Mouse (Mus musculus) hindbrain, postnatal 0 days (tissue): ENCODE measurements around the gene Ccdc163. TPM values are rescaled to one million over a fixed set of nuclear protein-coding genes. Genes with fewer than 3 reads are reported as not detected.

Experiments
- ATAC-seq: fragments of 200-750 bp; cut with Nextera tagmentation; 2 replicates; pipeline ENCODE4 v1.8.0; 2017; ENCODE audit warnings: mild to moderate bottlenecking, moderate TSS enrichment, moderate library complexity
- DNase-seq: peaks from one replicate; pipeline ENCODE4 v3.0.0-alpha.2; 2015; ENCODE audit warnings: low spot score
- H3K27ac ChIP-seq: fragments of 300-500 bp; sonication (generic); 2 replicates; pipeline ENCODE4 v1.5.1; 2014; ENCODE audit warnings: mild to moderate bottlenecking
- H3K27me3 ChIP-seq: fragments of 300-500 bp; sonication (generic); 2 replicates; pipeline ENCODE4 v1.6.1; 2014; ENCODE audit warnings: low read length, mixed read lengths; ENCODE audit not compliant: insufficient read depth
- H3K36me3 ChIP-seq: fragments of 300-500 bp; sonication (generic); 2 replicates; pipeline ENCODE4 v1.6.1; 2014; ENCODE audit warnings: low read length, mixed read lengths; ENCODE audit not compliant: insufficient read depth
- H3K4me1 ChIP-seq: fragments of 300-500 bp; sonication (generic); 2 replicates; pipeline ENCODE4 v1.6.1; 2014; ENCODE audit warnings: antibody characterized with exemption, low read length, mixed read lengths; ENCODE audit not compliant: insufficient read depth
- H3K4me2 ChIP-seq: fragments of 300-500 bp; sonication (generic); 2 replicates; pipeline ENCODE4 v1.6.1; 2014; ENCODE audit warnings: low read depth, mild to moderate bottlenecking, low read length, moderate library complexity, mixed read lengths
- H3K4me3 ChIP-seq: fragments of 300-500 bp; sonication (generic); 2 replicates; pipeline ENCODE4 v1.5.1; 2014; ENCODE audit warnings: low read length
- H3K9ac ChIP-seq: fragments of 300-500 bp; sonication (generic); replicated peaks from 2 replicates; pipeline ENCODE4 v1.6.1; 2014; ENCODE audit warnings: mild to moderate bottlenecking, low read length, moderate library complexity, mixed read lengths
- H3K9me3 ChIP-seq: fragments of 300-500 bp; sonication (generic); 2 replicates; pipeline ENCODE4 v1.6.1; 2016; ENCODE audit warnings: low read length, mixed read lengths
- CTCF ChIP-seq: IDR thresholded peaks from 2 replicates; pipeline ENCODE4 v1.5.1; 2016; ENCODE audit warnings: antibody characterized with exemption, control low read depth, low read depth
- WGBS: fragments of 180-500 bp; shearing (Covaris S2); extraction: QIAGEN DNeasy Blood & Tissue Kit; methylation state at CpG from one replicate; pipeline ENCODE4 v1.1.7; 2014; 5-methylcytosine and 5-hydroxymethylcytosine counted together
- polyA plus RNA-seq: library from polyadenylated mRNA; unstranded; fragments of >200 nt; fragmentation: Nextera tagmentation; extraction: Ambion mirVana; gene quantifications from 2 replicates; pipeline ENCODE4 v1.2.1, GENCODE M21; 2015
- total RNA-seq: library from RNA; depleted of rRNA; stranded (reverse); fragments of >200 nt; gene quantifications from 2 replicates; pipeline ENCODE4 v1.2.3, GENCODE M21; 2014

The Ccdc163 gene
- total and polyA plus RNA-seq, 2 experiments from 2014 or later: 9.4 to 11.5 TPM

DNA sequence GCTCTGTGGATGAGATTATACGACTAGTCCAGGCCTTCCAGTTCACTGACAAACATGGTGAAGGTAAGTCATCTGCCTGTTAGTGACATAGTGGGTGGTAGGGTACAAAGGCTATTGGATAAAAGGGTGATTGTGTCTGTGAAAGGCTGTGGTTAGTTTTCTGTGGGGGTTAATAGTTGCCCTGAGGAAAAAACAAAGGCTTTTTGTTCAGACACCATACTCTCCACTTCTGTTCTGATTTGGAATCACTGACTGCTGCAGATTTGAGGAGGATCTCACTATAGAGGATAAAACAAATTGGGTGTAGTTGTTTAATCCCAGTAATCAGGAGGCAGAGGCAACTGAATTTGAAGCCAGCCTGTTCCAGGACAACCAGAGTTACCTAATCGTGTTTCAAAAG lies 14.5 kb upstream of the Ccdc163 start:
- Histone ChIP-seq H3K27me3 (no peaks in the 10 kb centered on the region), H3K4me1 (no peaks in the 10 kb centered on the region), H3K4me2 (no peak overlapping the region), H3K9me3 (no peaks in the 10 kb centered on the region), H3K27ac (no peak overlapping the region), H3K9ac (no peak overlapping the region), H3K4me3 (no peak overlapping the region), H3K36me3 (peaks cover 32% of the 10 kb centered on the region; the same call in 1 of the 2 replicates)
- ATAC-seq: no peak
- TF ChIP-seq CTCF: no peak
- no peak for DNase-seq
- 75% methylated on average over 2 of the region's 2 CpGs for WGBS

GRCm38 (mm10) chr4:116698693-116699342 lies 9.5 kb upstream of the Ccdc163 start:
- H3K9me3 ChIP-seq: no peaks in the 10 kb centered on the region
- H3K9ac ChIP-seq: no peak overlapping the region
- H3K27me3 ChIP-seq: no peaks in the 10 kb centered on the region
- DNase-seq (no peak), ATAC-seq (no peak)
- WGBS: 66% methylated on average over 2 of the region's 2 CpGs
- no peak overlapping the region for H3K4me3 ChIP-seq
- H3K36me3 ChIP-seq: peaks cover 20% of the 10 kb centered on the region; the same call in 1 of the 2 replicates
- no peak overlapping the region for H3K27ac ChIP-seq
- no peak overlapping the region for H3K4me2 ChIP-seq
- no peaks in the 10 kb centered on the region for H3K4me1 ChIP-seq
- no peak for TF ChIP-seq CTCF

DNA sequence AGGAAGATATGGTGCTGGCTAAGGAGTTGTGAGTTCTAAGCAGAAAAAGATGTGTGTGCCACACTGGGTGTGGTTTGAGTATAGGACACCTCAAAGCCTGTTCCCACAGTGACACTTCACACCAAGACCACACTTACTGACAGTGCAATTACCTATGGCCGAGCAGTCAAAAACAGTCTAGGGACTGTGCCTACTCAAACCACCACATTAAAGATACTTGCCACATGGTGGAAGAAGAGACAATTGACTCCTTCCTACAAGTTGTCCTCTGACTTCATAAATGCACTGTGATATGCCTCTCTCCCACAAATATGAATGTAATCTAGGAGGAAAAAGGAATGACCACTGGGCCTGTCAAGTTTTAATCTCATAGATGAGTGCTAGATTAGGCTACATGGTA lies 7.3 kb upstream of the Ccdc163 start:
- ATAC-seq (no peak), DNase-seq (no peak)
- WGBS: 82% methylated on average over 1 of the region's 1 CpGs
- Histone ChIP-seq H3K27ac (no peak overlapping the region), H3K36me3 (peaks cover 18% of the 10 kb centered on the region; the same call in 1 of the 2 replicates), H3K4me1 (no peaks in the 10 kb centered on the region), H3K9ac (no peak overlapping the region), H3K27me3 (no peaks in the 10 kb centered on the region), H3K4me2 (no peak overlapping the region), H3K4me3 (no peak overlapping the region), H3K9me3 (no peaks in the 10 kb centered on the region)
- no peak for TF ChIP-seq CTCF

GRCm38 (mm10) chr4:116703804-116704203 lies 4.5 kb upstream of the Ccdc163 start:
- no peaks in the 10 kb centered on the region for H3K9me3 ChIP-seq
- H3K4me3 ChIP-seq: no peak overlapping the region
- peaks cover 12% of the 10 kb centered on the region; the same call in 1 of the 2 replicates for H3K36me3 ChIP-seq
- no peaks in the 10 kb centered on the region for H3K4me1 ChIP-seq
- DNase-seq (peak; percentile 77), ATAC-seq (no peak)
- no peaks in the 10 kb centered on the region for H3K27me3 ChIP-seq
- peak; percentile 84 for TF ChIP-seq CTCF
- no peak overlapping the region for H3K4me2 ChIP-seq
- H3K9ac ChIP-seq: no peak overlapping the region
- no peak overlapping the region for H3K27ac ChIP-seq
- 40% methylated on average over 6 of the region's 6 CpGs for WGBS

DNA sequence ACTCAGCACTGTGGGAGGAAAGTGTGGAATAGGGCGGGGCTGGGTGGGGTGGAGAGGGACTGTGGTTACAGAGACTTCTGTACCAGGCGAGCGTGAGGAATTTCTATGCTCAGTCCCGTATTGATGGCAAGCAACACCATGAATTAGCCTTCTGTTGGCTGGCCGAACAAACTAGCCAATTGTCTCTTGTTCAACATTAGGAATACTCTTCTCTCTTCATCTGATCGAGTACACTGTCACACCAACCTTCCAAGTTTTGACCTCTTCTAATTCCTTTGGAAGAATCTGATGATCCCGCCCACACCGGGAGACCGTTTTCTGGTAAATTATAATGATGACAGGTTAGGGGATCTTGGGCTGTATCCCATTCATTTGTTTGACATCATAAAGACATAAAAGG lies 643 bp upstream of the Ccdc163 start:
- H3K9ac ChIP-seq: peak overlapping the region; percentile 54
- DNase-seq (peak; percentile 7), ATAC-seq (no peak)
- peak overlapping the region; percentile 70 for H3K27ac ChIP-seq
- H3K4me3 ChIP-seq: peak overlapping the region; percentile 45
- no peaks in the 10 kb centered on the region for H3K36me3 ChIP-seq
- peak overlapping the region; percentile 58 for H3K4me2 ChIP-seq
- WGBS: 17% methylated on average over 9 of the region's 9 CpGs
- no peak for TF ChIP-seq CTCF
- no peaks in the 10 kb centered on the region for H3K9me3 ChIP-seq
- no peaks in the 10 kb centered on the region for H3K27me3 ChIP-seq
- H3K4me1 ChIP-seq: no peaks in the 10 kb centered on the region

GRCm38 (mm10) chr4:116708791-116709390 lies 582 bp downstream of the Ccdc163 start:
- Histone ChIP-seq H3K9me3 (no peaks in the 10 kb centered on the region), H3K27ac (no peak overlapping the region), H3K4me3 (peak overlapping the region; percentile 45), H3K27me3 (no peaks in the 10 kb centered on the region), H3K4me1 (no peaks in the 10 kb centered on the region), H3K9ac (no peak overlapping the region; the same call in 1 of the 2 replicates), H3K4me2 (peak overlapping the region; percentile 81), H3K36me3 (no peaks in the 10 kb centered on the region)
- DNase-seq (no peak), ATAC-seq (no peak)
- WGBS: 8% methylated on average over 9 of the region's 9 CpGs
- TF ChIP-seq CTCF: no peak

DNA sequence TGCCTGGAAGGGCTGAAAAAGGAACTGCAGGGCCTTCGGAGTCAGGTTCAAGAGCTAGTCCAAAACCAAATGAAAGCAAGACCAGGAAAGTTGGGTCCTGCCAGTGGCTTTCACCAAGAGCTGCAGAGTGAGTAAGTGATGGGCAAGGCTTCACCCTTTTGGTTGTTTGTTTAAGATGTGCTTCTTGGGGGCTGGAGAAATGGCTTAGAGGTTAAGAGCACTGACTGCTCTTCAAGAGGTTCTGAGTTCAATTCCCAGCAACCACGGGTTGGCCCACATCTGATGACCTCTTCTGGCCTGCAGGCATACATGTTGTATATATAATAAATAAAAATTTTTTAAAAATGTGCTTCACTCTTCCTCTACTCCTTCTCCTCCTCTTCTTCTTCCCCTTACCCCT lies 1.8 kb downstream of the Ccdc163 start:
- Histone ChIP-seq H3K36me3 (no peaks in the 10 kb centered on the region), H3K9ac (no peak overlapping the region), H3K27ac (no peak overlapping the region), H3K4me1 (no peaks in the 10 kb centered on the region), H3K4me3 (no peak overlapping the region), H3K9me3 (no peaks in the 10 kb centered on the region), H3K4me2 (no peak overlapping the region), H3K27me3 (no peaks in the 10 kb centered on the region)
- DNase-seq (no peak), ATAC-seq (no peak)
- no peak for TF ChIP-seq CTCF
- 100% methylated on average over 2 of the region's 2 CpGs for WGBS
